Mouse (Mus musculus) MN1 (cell line): ENCODE data around the gene Saysd1.

Experiments used
- DNase-seq: peaks from one replicate; pipeline ENCODE4 v3.0.0-alpha.2; 2016; ENCODE audit warnings: low spot score

The Saysd1 gene

GRCm38 (mm10) chr14:20138484-20139355 is at the start of gene Saysd1:
TSS of gene Saysd1 (minus strand) at chr14:20138534.
- DNase-seq, result no peak

- DNase-seq, result no peak
Observed at GRCm38 (mm10) chr14:20185426-20185825, 47.1 kb upstream of the Saysd1 start.

- DNase-seq, result no peak
Observed at GRCm38 (mm10) chr14:20183701-20184100, 45.4 kb upstream of the Saysd1 start.

- no peak for DNase-seq
Observed at GRCm38 (mm10) chr14:20182596-20182995, 44.3 kb upstream of the Saysd1 start.

- DNase-seq, result no peak
Observed at GRCm38 (mm10) chr14:20181466-20181921, 43.2 kb upstream of the Saysd1 start, which contains the start of gene Kcnk5. TSS of gene Kcnk5 (minus strand) at chr14:20181809.

- DNase-seq, result no peak
Observed at GRCm38 (mm10) chr14:20180751-20181162, 42.4 kb upstream of the Saysd1 start.

- no peak for DNase-seq
Observed at GRCm38 (mm10) chr14:20180304-20180703, 42.0 kb upstream of the Saysd1 start.

- DNase-seq, result no peak
Observed at GRCm38 (mm10) chr14:20179731-20180280, 41.5 kb upstream of the Saysd1 start.

- no peak for DNase-seq
Observed at GRCm38 (mm10) chr14:20179080-20179479, 40.7 kb upstream of the Saysd1 start.

- DNase-seq, result no peak
Observed at GRCm38 (mm10) chr14:20178593-20178992, 40.3 kb upstream of the Saysd1 start.

- DNase-seq, result no peak
Observed at GRCm38 (mm10) chr14:20177494-20178123, 39.3 kb upstream of the Saysd1 start.

GRCm38 (mm10) chr14:20175705-20176104 is 37.4 kb upstream of the Saysd1 start:
- no peak for DNase-seq

- DNase-seq, result no peak
Observed at GRCm38 (mm10) chr14:20175114-20175513, 36.8 kb upstream of the Saysd1 start.

- no peak for DNase-seq
Observed at GRCm38 (mm10) chr14:20174696-20175095, 36.4 kb upstream of the Saysd1 start.

- no peak for DNase-seq
Observed at GRCm38 (mm10) chr14:20173873-20174490, 35.6 kb upstream of the Saysd1 start.

GRCm38 (mm10) chr14:20172924-20173323 is 34.6 kb upstream of the Saysd1 start:
- no peak for DNase-seq

GRCm38 (mm10) chr14:20172509-20172908 is 34.2 kb upstream of the Saysd1 start:
- DNase-seq, result no peak

- DNase-seq, result no peak
Observed at GRCm38 (mm10) chr14:20171840-20172239, 33.5 kb upstream of the Saysd1 start.

GRCm38 (mm10) chr14:20169251-20169650 is 30.9 kb upstream of the Saysd1 start:
- DNase-seq, result no peak

GRCm38 (mm10) chr14:20168478-20168877 is 30.1 kb upstream of the Saysd1 start:
- DNase-seq, result no peak

GRCm38 (mm10) chr14:20168054-20168453 is 29.7 kb upstream of the Saysd1 start:
- no peak for DNase-seq

GRCm38 (mm10) chr14:20165413-20165812 is 27.1 kb upstream of the Saysd1 start:
- no peak for DNase-seq
